Mouse (Mus musculus) olfactory bulb, adult 2 months (tissue): ENCODE data around the gene Pld3.

Experiments
- CTCF ChIP-seq: fragments of 200-500 bp; IDR thresholded peaks from 2 replicates; pipeline ENCODE4 v1.5.1; 2012; ENCODE audit warnings: low read depth, mild to moderate bottlenecking, low read length, moderate library complexity; ENCODE audit not compliant: insufficient read depth
- POLR2A ChIP-seq: fragments of 200-500 bp; IDR thresholded peaks from 2 replicates; pipeline ENCODE4 v1.6.1; 2012; ENCODE audit warnings: mild to moderate bottlenecking, low read depth, low read length, moderate library complexity; ENCODE audit not compliant: insufficient read depth

DNA sequence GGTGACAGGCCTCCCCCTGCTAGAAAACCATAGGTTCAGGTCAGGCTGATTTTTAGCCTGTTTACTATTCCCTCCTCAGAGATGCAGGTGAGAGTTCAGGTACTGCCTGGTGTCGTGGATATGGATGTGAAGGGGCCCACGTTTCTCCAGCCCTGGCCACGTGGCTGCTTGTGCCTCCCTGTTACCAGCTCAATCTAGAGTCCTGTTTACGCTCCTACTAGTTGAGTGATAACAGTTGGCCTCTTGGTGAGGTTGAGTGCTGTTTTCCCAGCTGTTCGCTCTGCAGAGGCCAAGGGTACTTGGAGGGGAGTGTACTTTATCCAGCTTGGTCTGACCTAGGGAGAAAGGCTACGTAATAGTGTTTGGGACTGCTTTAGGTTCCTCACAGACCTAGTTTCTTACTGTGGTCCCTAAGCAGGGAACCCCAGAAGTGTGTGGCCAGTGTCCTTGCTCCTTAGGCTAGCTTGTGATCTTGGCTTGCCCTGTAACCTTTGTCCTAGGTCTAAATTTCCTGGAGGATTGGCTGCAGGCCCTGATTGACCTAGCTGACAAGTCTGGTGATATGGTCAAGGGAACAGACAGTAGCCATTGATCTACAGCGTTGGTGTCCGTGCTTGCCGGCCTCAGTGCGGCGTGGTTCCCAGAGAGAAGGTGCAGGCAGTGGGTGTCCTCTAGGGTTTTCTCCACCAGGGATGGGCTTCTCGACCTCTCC, 40.1 kb upstream of the Pld3 start:
- no peak for TF ChIP-seq CTCF
- no peak for TF ChIP-seq POLR2A
